Mouse (Mus musculus) stomach, postnatal 0 days (tissue): Measurements from ENCODE around the gene Uvrag.

Source experiments
- CTCF ChIP-seq: IDR thresholded peaks from 2 replicates; pipeline ENCODE4 v1.5.1; 2016; ENCODE audit warnings: antibody characterized with exemption, low read depth, mild to moderate bottlenecking, moderate library complexity
- EP300 ChIP-seq: optimal IDR thresholded peaks from 2 replicates; pipeline ENCODE3; 2016; ENCODE audit warnings: antibody characterized with exemption

DNA sequence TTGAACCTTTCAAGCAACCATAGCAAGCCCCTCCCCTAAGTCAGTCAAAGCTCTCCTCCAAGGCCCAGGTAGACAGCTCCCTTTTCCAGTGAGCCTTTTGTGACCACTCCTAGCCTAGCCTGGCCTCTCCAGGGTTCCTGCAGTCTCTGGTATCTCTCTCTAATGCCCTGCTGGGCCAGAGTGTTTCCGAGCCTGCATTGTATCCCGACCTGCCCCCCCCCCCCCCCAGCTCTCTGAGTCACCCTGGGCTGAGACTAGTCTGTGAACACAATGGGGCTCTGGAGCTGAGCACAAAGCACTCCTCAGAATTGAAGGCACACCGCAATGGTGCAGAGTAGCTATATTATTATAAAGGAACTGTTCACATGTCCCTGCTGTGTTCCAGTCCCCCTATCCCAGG is 284.8 kb downstream of the Uvrag start:
- no peak for TF ChIP-seq CTCF
- no peak for TF ChIP-seq EP300
